Mouse (Mus musculus): ENCODE measurements around the gene Adgrl3.

The Adgrl3 gene

GRCm38 (mm10) chr5:81225486-81225885 lies 205.5 kb downstream of the Adgrl3 start:
- no peak for DNase-seq (ENCODE audit: low read depth, low spot score)

GRCm38 (mm10) chr5:81227256-81227655 lies 207.3 kb downstream of the Adgrl3 start:
- no peak for DNase-seq (ENCODE audit: low read depth, low spot score)

- DNase-seq (ENCODE audit: low read depth, low spot score), result no peak
Observed at GRCm38 (mm10) chr5:81248724-81249123, 228.8 kb downstream of the Adgrl3 start.

DNA sequence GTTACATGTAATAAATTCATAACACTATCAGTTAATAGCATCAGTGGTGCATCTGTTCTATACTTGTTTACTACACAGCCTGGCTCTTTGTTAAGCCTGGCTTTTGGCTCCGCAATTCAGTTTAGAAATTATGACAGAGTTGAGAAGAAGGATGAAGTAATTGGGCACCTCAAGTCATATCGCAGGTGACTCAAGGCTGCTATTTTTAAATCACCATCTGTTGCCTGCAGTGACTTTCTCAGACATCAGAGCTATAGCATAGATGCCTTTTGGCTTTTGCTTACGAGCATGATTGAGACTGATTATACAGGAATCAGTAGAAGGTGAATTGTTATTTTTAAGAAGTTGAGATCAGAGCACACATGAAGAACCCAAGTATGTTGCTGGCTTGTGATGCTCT lies 236.2 kb downstream of the Adgrl3 start:
- no peak for DNase-seq (ENCODE audit: low read depth, low spot score)

- DNase-seq (ENCODE audit: low read depth, low spot score), result no peak
Observed at GRCm38 (mm10) chr5:81269689-81270088, 249.8 kb downstream of the Adgrl3 start.

- DNase-seq (ENCODE audit: low read depth, low spot score), result no peak
Observed at GRCm38 (mm10) chr5:81275346-81276047, 255.6 kb downstream of the Adgrl3 start.

- DNase-seq (ENCODE audit: low read depth, low spot score), result no peak
Observed at GRCm38 (mm10) chr5:81279246-81279645, 259.3 kb downstream of the Adgrl3 start.

DNA sequence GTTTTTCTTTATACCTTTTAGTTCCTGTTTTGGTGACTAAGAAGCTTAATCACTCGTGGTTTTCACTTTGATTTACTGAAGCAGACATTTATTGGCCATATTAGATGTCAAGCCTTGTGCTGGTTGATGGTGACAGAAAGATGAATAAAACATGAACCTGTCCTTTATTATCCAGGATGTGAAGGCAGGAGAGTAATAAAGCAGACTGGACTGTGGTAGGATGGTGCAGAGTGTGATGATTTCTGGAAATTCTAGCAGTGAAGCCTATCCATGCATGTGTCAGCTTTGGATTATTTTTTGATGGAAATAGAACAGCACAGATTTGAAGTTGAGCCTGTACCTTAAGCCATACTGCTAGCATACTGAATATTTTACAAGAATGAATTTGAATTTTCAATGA lies 265.7 kb downstream of the Adgrl3 start:
- DNase-seq (ENCODE audit: low read depth, low spot score), result no peak

- no peak for DNase-seq (ENCODE audit: low read depth, low spot score)
Observed at GRCm38 (mm10) chr5:81301874-81302273, 281.9 kb downstream of the Adgrl3 start.

DNA sequence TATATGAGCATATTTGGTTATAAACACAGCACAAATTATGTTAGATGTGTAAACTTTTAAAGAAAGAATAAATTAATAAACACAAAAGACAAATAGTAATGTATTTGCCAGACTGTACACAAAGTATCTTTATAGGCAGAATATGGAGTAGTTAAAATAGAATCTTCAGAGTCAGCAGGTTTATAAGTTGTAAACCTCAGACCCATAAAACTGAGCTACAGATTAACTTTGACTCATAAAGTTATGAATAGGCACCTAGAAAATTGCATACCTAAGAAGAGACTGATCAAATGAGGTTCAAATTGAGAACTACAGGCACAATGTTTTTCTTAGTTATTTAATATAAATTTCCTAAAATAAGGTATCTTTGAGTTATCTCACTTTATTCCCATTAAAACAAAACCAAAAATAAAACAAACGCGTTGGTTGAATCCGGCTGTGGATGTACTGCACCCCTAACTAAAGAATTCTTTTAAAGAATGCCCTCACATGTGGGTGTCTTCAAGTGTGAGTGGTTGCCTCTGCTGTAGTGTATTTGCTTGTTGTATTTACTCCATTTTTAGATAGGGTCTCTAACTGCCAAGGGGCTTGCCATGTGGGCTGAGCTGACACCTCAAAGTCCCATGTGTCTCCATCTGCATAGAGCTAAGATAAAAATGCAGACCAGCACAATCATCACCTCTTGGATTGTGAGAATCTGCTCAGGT lies 297.6 kb downstream of the Adgrl3 start:
- no peak for DNase-seq (ENCODE audit: low read depth, low spot score)

DNA sequence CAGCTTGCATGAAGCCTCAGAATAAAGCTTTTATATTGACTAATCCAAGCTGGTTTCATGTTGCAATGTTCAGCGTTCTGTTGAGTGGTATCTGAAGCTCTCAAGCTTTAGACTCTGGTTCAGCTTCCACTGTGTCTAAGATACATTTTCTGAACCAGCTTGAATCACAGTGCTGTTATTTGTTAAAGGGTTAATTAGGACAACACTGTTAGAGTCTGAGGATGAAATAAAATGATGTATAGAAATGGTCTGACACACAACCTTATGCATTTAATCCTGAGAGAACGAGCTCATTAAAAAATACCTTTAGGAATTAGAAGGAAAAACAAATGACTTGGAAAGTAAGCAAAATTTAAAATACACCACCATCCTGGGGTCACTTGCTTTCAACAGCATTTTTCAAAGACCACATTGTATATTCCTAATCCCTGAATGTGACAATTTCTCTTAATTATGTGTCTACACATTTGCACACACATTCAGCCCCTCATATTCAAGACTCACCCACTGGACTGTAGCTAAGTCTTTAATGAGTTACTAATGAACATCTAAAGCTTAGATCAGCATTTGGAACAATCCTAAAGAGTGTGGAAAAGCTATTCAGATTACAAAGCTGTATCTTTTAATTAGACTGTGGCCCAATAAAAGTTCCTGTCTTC lies 301.5 kb downstream of the Adgrl3 start:
- no peak for DNase-seq (ENCODE audit: low read depth, low spot score)

GRCm38 (mm10) chr5:81322064-81322463 lies 302.1 kb downstream of the Adgrl3 start:
- DNase-seq (ENCODE audit: low read depth, low spot score), result no peak

DNA sequence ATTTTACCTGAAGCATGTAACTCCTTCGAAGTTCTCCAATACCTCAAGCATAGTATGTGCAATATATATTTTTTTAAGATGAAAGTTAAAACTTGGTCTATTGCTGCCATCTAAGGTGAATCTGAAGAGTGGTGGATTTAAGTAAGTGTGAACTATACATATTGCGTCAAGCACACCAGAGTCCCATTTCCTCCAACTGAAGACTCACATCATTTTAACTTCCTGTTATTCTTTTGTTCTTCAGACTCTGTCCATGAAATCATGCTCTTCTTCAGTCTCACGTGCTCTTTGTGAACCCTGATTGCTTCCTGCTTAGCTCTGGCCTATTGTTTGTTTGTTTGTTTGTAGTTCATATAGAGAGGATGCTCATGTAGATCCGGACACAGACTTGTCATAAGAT lies 307.0 kb downstream of the Adgrl3 start:
- DNase-seq (ENCODE audit: low read depth, low spot score), result no peak

GRCm38 (mm10) chr5:81327392-81327791 lies 307.5 kb downstream of the Adgrl3 start:
- DNase-seq (ENCODE audit: low read depth, low spot score), result no peak

DNA sequence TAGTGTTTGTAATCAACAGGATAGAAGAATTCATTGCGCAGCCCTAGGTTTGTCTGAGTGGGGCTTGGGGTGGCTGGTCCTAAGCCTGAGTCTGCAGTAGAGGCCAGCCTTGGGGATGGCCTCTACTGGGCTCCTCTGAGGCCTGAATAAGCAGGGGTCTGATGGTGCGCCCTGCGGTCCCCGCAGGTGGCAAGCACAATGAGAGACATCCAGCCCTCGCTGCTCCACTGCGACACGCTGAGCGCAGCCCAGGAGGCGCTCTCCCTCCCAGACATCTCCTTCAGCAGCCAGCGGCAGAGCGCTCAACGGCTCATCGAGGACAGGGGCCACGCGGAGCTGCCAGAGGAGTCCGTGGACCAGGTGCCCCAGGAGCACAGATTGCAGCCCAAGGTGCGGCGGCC lies 309.6 kb downstream of the Adgrl3 start:
- no peak for DNase-seq (ENCODE audit: low read depth, low spot score)

GRCm38 (mm10) chr5:81344330-81344729 lies 324.4 kb downstream of the Adgrl3 start:
- no peak for DNase-seq (ENCODE audit: low read depth, low spot score)

GRCm38 (mm10) chr5:81345096-81345435 lies 325.1 kb downstream of the Adgrl3 start:
- DNase-seq (ENCODE audit: low read depth, low spot score), result no peak

DNA sequence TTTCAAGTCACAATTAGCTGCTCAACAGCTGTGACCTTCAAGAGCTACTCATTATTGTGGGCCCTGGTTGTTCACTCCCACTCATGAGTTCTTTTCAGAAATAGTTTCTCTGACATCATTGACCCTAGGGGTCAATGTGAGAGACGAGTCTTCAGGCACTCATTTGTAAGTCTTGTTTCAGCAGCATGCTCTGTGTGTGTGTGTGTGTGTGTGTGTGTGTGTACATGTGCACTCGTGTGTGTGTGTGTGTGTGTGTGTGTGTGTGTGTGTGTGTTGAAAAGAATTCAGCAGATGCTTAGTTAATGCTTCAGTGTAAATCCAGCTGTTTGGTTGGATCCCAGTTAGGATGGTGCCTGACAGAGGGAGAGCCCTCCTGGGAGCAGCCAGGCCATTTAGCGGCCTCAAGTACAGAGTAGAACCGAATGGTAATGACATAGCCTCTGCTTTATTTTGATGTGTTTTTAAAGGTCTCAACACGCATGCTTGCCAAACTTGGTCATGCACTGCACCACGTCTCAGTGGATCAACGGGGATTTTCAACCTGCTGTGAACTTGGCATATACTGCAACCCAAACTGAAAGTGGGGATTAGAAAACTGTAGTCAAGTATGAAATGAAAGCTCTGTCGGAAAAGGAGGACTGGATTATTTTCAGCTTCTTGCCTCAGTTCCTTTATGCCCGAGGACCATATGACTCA lies 325.6 kb downstream of the Adgrl3 start:
- DNase-seq (ENCODE audit: low read depth, low spot score), result no peak

GRCm38 (mm10) chr5:81347571-81347970 lies 327.6 kb downstream of the Adgrl3 start:
- no peak for DNase-seq (ENCODE audit: low read depth, low spot score)

GRCm38 (mm10) chr5:81359560-81359959 lies 339.6 kb downstream of the Adgrl3 start:
- DNase-seq (ENCODE audit: low read depth, low spot score), result no peak

GRCm38 (mm10) chr5:81364198-81364643 lies 344.3 kb downstream of the Adgrl3 start:
- DNase-seq (ENCODE audit: low read depth, low spot score), result no peak

GRCm38 (mm10) chr5:81365250-81365649 lies 345.3 kb downstream of the Adgrl3 start:
- no peak for DNase-seq (ENCODE audit: low read depth, low spot score)
